Mouse (Mus musculus) thymus, postnatal 10 days (tissue): ENCODE results near the gene Nop53.

Source experiments
- DNase-seq, 2 experiments: peaks; one replicate each; pipeline ENCODE4 v3.0.0; 2021; ENCODE audit warnings: low spot score in 2 of 2

Nop53 gene

DNA sequence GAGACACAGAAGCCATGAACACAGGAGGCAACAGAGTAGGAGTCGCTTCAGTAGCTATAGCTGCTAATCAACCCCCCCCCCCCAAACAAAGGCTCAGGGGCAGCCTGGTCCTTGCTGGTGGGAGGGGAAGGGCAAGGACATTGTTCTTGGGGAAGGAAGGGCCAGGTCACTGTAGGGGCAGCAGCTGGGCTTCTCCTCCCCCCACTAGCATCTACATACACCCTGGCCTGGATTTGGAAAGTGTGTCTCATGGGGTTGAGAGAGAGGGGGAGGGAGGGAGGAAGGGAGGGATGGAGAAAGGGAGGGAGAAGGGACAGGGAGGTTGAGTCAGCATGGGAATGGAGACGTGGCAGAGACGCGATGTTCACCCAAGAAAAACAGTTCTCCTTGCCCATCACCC is 14.8 kb upstream of the Nop53 start:
- no peak for DNase-seq

DNA sequence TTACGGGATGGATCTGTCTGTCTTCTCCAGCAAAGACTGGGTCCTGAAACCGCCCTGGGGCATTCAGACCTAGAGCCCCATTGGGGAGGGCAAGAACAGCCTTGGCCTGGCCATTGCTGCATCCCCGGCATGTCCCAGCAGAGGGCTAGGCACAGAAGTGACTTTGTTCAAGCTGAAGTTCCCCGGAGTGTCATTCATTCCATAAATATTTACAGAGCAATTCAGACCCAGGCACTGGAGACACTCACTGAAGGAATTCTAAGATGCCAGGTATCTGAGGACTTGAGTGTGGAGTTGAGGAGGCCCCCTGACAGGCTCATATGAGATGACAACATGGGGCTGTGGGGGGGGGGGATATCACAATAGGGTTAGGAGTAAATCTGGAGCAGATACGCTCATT is 10.3 kb upstream of the Nop53 start:
- DNase-seq = no peak

DNA sequence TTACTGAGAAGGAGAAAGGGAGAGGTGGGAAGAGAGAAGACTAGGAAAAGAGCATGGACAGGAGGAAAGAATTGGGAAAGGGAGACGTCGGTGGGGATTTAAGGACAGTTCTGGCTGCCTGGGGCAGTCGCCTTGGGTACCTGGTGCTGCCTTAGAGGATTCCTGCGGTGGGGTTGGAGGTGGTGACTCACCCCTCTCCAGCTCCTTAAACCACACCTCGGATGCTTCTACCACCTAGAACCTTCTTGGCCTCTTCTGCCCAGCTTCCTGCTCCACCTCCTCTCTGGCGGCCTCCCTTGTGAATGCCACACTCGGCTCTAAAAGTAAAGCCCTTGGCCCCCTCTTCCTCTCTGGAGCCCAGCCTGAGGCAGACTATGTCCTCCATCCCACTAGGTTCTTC is 9.6 kb upstream of the Nop53 start:
- DNase-seq = no peak

GRCm38 (mm10) chr7:15954978-15955443 is 9.1 kb upstream of the Nop53 start:
- no peak for DNase-seq

- DNase-seq = no peak
Observed at GRCm38 (mm10) chr7:15954436-15954835, 8.6 kb upstream of the Nop53 start.

- no peak for DNase-seq
Observed at GRCm38 (mm10) chr7:15953307-15954074, 7.6 kb upstream of the Nop53 start.

DNA sequence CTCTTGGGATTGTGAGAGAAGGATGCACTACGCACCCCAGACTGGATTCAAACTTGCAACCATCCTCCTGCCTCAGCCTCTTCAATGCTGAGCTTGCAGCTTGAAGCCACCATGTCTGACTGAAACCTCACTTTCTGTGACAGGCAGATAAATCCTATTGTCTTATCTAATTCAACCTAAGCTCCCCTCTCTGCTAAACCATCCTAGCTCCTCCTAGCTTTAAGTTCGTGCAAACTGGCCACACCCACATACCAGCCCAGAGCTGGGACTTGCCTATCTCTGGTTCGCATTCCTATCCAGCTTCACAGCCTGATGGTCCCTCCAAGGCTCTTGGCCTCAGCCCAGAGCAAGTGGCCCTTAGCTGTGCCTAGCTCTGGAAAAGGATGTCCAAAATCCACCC is 6.5 kb upstream of the Nop53 start:
- DNase-seq = no peak

DNA sequence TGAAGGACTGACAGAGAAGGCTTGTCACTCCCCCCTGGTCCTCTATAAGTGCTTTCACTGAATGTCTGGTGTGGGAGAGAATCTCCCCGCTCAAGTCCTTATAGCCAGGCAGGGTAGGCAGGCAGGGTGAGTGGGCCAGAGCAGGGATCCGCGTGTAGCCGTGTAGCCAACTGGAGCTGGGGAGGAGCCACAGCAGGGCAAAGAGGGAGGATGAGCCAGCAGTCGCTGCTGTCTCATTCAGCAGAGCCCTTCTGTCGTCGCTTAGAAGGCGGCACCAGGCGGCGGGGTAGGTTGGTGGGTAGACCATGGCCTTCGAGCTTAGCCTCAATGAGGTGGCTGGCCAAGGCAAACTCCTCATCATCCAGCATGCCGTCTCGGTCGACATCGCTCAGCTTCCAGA is 4.1 kb upstream of the Nop53 start:
- DNase-seq = no peak

GRCm38 (mm10) chr7:15949216-15949790 is 3.4 kb upstream of the Nop53 start:
- DNase-seq = no peak

GRCm38 (mm10) chr7:15948381-15948941 is 2.6 kb upstream of the Nop53 start:
- DNase-seq = peak; percentile 45 to 80

- no peak for DNase-seq
Observed at GRCm38 (mm10) chr7:15947653-15948260, 1.9 kb upstream of the Nop53 start.

DNA sequence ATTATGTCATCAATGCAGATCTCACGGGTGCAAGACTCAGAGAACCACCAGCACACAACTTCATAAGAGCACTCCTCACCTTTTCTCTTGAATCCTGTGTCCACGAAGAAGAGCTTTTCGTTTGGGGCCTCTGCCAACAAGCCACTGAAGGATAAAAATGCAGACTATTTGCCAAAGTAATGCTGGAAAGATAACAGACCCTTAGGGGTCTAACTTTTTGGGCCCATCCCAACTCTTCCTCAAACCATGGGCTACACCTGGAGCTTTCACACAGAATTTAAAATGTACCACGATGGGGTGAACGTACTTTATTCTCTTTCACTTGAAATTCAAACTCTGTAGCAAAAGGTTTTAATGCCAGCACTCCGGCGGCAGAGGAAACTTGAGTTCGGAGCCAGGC is 663 bp downstream of the Nop53 start:
- no peak for DNase-seq

GRCm38 (mm10) chr7:15944311-15944710 is 1.6 kb downstream of the Nop53 start:
- no peak for DNase-seq

GRCm38 (mm10) chr7:15938621-15939020 is 7.3 kb downstream of the Nop53 start:
- DNase-seq = no peak

GRCm38 (mm10) chr7:15937491-15937890 is 8.4 kb downstream of the Nop53 start:
- DNase-seq = no peak

GRCm38 (mm10) chr7:15933437-15934359 is 12.2 kb downstream of the Nop53 start:
- DNase-seq = no peak

DNA sequence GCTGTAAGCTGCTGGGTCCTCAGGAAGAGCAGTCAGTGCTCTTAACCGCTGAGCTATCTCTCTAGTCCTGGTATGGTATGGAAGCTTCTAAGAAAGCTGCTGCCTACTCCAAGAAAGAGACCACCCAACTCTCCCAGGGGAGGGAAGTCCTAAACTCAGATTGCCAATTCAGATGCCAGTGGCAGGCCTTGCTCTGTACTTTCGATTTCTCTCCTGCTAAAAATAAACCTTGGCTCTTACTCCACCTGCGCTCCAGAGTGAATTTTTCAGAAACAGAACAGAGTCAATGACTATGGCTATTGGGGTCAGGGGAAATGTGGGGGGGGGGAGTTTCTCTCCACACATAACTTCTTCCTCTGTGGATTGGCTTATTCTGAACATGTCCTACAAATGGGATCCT is 14.2 kb downstream of the Nop53 start:
- no peak for DNase-seq

- DNase-seq = no peak
Observed at GRCm38 (mm10) chr7:15930543-15930942, 15.3 kb downstream of the Nop53 start.

DNA sequence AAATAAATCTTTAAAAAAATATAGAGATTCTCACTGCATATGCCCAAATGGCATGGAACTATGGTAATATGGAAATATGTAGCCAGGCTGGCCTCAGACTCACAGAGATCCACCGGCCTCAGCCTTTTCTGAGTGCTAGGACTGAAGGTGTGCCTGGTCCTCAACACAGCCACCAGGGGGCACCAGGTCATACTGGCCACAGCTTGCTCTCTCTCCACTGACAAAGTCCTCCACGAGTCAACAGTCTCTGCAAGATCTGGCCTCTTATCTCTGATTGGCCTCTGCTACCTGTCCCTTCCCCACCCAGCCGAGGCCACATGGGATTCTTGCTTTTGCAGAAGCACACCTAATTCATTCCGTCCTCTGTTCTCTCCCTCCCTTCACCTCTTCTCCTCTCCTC is 16.0 kb downstream of the Nop53 start:
- peak in 1 of 2 experiments; percentile 60 for DNase-seq

GRCm38 (mm10) chr7:15922220-15922773 is 23.6 kb downstream of the Nop53 start, which contains the start of gene Selenow:
Gene Selenow (minus strand): TSS chr7:15922402.
- DNase-seq = peak; percentile 85 to 91

GRCm38 (mm10) chr7:15921796-15922195 is 24.1 kb downstream of the Nop53 start:
- peak; percentile 28 to 31 for DNase-seq
